Mouse (Mus musculus): Measurements from ENCODE around the gene Anks1. TPM values are rescaled to one million over a fixed set of nuclear protein-coding genes. Genes with fewer than 3 reads are reported as not detected.

Gene Anks1
- polyA plus RNA-seq, 1 experiment from 2014 or later = 19.0 TPM

DNA sequence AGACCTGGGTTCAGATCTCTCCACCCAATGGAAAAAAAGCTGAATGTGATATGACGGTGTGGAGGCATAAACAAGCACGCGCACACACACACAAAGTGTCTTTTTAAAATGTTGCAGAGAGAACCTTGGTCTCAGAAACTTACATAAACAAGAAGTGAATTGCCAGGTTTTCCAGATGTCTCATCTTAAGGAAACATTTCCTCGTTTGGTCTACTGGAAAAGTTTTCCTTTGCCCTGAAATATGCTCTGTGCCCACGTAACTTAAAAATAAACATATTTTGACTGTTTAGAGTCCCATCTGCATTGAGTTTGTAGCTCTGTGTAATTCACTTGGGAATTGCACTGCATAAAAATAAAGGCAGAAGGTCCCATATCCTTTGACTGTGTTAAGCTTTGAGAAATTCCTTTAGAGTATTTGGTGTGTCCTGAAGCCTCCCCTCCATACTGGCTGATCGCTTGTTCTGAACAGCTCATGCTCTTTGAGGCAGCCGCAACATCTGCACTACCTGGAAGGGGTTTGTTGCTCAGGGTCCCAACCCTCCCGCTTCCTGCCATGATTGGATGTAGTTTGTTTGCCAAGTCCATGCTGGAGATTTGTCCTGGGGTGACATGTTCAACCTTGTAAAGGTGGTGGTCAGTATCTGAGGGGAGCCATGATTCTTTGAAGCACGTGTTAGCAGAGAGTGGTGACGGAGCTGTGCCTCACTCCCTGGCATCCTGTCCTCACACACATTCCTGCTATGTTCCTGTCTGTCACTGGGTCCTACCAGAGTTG, 25.2 kb downstream of the Anks1 start:
- Histone ChIP-seq H3K9me3 (no peaks in the 10 kb centered on the region), H3K27me3 (no peaks in the 10 kb centered on the region), H3K9ac (replicated peaks) (no peak overlapping the region), H3K4me2 (no peak overlapping the region), H3K4me1 (replicated peaks) (peaks cover 30% of the 10 kb centered on the region), H3K27ac (no peak overlapping the region), H3K36me3 (no peaks in the 10 kb centered on the region), H3K4me3 (replicated peaks) (no peak overlapping the region)
- ATAC-seq (ENCODE audit: insufficient number of reproducible peaks, insufficient read depth, low FRiP score, low TSS enrichment, low read depth) = no peak
- 85% methylated on average over 10 of the region's 10 CpGs for WGBS

DNA sequence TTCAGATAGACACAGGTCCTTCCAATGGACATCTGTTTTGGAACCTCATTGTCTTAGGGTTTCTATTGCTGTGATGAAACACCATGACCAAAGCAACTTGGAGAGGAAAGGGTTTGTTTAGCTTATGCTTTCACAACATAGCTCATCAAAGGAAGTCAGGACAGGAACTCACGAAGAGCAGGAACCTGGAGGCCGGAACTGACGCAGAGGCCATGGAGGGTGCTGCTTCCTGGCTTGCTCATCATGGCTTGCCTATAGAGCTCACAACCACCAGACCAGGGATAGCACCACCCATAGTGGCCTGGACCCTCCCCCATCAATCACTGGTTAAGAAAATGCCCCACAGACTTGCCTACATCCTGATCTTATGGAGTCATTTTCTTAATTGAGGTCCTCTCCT, 26.0 kb downstream of the Anks1 start:
- Histone ChIP-seq H3K4me2 (no peak overlapping the region), H3K9ac (replicated peaks) (no peak overlapping the region), H3K36me3 (no peaks in the 10 kb centered on the region), H3K4me1 (replicated peaks) (peaks cover 38% of the 10 kb centered on the region), H3K27me3 (no peaks in the 10 kb centered on the region), H3K4me3 (replicated peaks) (no peak overlapping the region), H3K9me3 (no peaks in the 10 kb centered on the region), H3K27ac (no peak overlapping the region)
- 85% methylated on average over 3 of the region's 3 CpGs for WGBS
- ATAC-seq (ENCODE audit: insufficient number of reproducible peaks, insufficient read depth, low FRiP score, low TSS enrichment, low read depth) = no peak

DNA sequence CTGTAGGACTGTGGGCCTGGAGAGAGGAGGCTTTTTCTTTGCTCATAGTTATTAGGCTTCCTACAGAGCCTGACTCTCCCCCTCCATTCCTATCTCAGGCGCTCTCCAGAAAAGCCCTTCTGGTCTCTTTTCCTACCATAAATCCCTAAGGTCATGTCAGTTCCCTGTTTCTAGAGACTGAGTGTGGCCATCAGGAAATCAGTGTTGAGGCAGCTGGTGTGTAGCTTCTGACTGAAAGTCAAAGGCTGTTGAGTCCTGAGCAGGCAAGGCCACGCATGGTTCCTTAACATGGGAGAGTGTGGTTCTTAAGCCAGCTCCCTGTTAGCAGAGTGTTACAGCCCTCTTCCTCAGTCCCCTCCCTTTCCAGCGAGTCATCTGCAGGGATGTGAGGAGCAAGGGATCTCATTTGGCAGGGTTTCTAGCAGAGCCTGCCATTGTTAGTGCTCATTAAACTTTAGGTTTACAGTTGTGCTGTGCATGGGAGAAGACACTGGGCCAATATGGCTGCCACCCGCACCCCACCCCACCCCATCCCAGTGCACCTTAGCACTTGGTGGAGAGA, 28.0 kb downstream of the Anks1 start:
- WGBS = 61% methylated on average over 4 of the region's 4 CpGs
- no peaks in the 10 kb centered on the region for H3K27me3 ChIP-seq
- no peak overlapping the region for H3K4me3 ChIP-seq (replicated peaks)
- ATAC-seq (ENCODE audit: insufficient number of reproducible peaks, insufficient read depth, low FRiP score, low TSS enrichment, low read depth) = no peak
- no peak overlapping the region for H3K9ac ChIP-seq (replicated peaks)
- H3K36me3 ChIP-seq = no peaks in the 10 kb centered on the region
- H3K4me2 ChIP-seq = no peak overlapping the region
- H3K4me1 ChIP-seq (replicated peaks) = peaks cover 56% of the 10 kb centered on the region
- H3K27ac ChIP-seq = peak overlapping the region; percentile 89
- no peaks in the 10 kb centered on the region for H3K9me3 ChIP-seq

DNA sequence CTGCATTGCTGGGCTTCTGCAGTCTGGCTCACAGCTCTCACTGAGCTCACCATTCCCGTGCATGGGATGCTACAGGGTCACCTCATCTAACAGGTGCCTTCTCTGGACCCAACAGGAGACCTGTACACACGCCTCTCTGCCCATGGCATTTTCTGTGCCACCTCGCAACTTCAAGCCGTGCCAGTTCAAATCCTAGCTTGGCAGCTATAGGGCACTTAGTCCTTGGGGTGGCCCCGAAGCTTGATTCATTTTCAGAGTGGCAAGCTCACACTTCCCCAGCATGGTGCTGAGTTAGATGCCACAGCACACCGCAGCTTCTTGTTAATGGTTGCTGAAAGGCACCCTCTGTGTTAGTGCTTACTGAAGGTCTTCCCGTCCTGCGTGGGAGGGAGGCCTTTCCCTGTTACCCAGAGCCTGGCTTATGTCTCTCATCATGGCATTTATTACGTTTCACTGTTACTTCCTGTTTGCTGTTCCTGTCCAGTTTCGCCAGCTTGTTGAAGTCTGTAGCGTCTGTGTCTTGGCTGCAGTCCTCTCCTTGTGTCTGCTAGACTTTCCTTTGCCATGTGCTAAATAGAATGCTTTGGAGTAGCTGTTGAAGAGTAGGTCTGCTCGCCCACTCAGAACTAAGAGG, 29.1 kb downstream of the Anks1 start:
- Histone ChIP-seq H3K27ac (peak overlapping the region; percentile 89), H3K4me2 (0 out of 2 replicates have a peak overlapping the region, but pooled peaks have one; percentile 7), H3K4me1 (replicated peaks) (peaks cover 56% of the 10 kb centered on the region), H3K9ac (replicated peaks) (0 out of 2 replicates have a peak overlapping the region, but pooled peaks have one; percentile 12), H3K36me3 (no peaks in the 10 kb centered on the region), H3K4me3 (replicated peaks) (no peak overlapping the region), H3K27me3 (no peaks in the 10 kb centered on the region), H3K9me3 (no peaks in the 10 kb centered on the region)
- no peak for ATAC-seq (ENCODE audit: insufficient number of reproducible peaks, insufficient read depth, low FRiP score, low TSS enrichment, low read depth)
- WGBS = 52% methylated on average over 12 of the region's 12 CpGs

DNA sequence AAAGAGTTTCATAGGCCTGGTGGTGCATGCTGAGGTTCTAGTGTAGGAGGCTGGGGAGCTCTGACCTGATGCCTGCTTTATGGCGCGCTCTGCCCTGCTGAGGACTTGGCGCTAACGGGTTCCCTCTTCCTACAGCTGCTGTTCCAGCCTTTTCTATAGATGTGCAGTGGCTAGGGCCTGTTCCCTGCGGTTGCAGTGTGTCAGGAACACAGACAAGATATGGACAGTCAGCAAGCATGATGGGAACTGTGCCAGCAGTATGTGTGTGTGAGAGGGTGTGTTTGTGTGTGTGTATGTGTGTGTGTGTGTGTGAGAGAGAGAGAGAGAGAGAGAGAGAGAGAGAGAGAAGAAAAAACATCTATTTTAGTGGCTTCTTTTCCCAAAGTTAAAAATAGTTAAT, 29.9 kb downstream of the Anks1 start:
- no peaks in the 10 kb centered on the region for H3K27me3 ChIP-seq
- 62% methylated on average over 5 of the region's 5 CpGs for WGBS
- H3K4me3 ChIP-seq (replicated peaks) = no peak overlapping the region
- no peaks in the 10 kb centered on the region for H3K36me3 ChIP-seq
- H3K9me3 ChIP-seq = no peaks in the 10 kb centered on the region
- no peak overlapping the region for H3K9ac ChIP-seq (replicated peaks)
- peak overlapping the region; percentile 7; the same call in 1 of the 2 replicates for H3K4me2 ChIP-seq
- ATAC-seq (ENCODE audit: insufficient number of reproducible peaks, insufficient read depth, low FRiP score, low TSS enrichment, low read depth) = no peak
- H3K4me1 ChIP-seq (replicated peaks) = peaks cover 56% of the 10 kb centered on the region
- peak overlapping the region; percentile 89 for H3K27ac ChIP-seq

DNA sequence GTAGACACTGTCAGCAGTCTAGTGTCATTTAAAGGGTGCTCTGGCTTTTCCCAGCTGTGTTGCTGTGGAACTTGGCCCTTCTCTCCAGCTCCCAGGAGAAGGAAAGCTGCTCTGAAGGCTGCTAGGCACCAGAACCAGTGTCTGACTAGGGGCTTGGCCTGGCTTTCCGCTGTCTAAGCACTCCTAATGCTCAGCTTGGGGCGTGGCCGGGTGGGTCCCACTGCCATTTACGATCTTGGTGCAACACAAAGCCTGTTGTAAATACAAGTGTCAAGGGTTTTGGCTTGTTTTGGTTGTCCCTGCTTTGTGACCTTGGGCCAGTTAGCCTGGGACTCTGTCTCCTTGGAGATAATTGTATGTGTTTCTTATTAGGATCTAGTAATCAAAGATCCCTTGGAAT, 31.2 kb downstream of the Anks1 start:
- Histone ChIP-seq H3K4me3 (replicated peaks) (no peak overlapping the region), H3K9ac (replicated peaks) (no peak overlapping the region), H3K4me1 (replicated peaks) (peaks cover 62% of the 10 kb centered on the region), H3K27ac (peak overlapping the region; percentile 89), H3K4me2 (0 out of 2 replicates have a peak overlapping the region, but pooled peaks have one; percentile 4), H3K36me3 (no peaks in the 10 kb centered on the region), H3K9me3 (no peaks in the 10 kb centered on the region), H3K27me3 (no peaks in the 10 kb centered on the region)
- WGBS = 21% methylated on average over 4 of the region's 4 CpGs
- no peak for ATAC-seq (ENCODE audit: insufficient number of reproducible peaks, insufficient read depth, low FRiP score, low TSS enrichment, low read depth)

DNA sequence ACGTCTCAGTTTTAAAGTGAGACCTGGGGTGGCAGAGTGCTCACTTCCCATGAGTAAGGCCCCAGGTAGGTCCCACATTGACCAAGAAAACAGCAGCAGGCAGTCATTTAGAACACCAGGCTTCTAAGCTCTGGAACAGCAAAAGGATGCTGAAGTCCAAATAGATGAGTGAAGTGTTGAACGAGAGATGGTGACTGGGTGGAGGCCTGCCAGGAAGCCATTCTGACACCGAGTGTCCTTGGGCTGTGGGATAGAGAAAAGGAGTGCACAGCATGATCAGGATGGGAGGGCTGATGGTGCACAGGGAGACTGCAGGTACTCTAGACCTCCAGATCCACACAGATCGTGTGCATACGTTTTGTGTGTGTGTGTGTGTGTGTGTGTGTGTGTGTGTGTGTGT, 32.1 kb downstream of the Anks1 start:
- ATAC-seq (ENCODE audit: insufficient number of reproducible peaks, insufficient read depth, low FRiP score, low TSS enrichment, low read depth) = no peak
- Histone ChIP-seq H3K36me3 (no peaks in the 10 kb centered on the region), H3K9ac (replicated peaks) (no peak overlapping the region), H3K27me3 (no peaks in the 10 kb centered on the region), H3K4me3 (replicated peaks) (no peak overlapping the region), H3K27ac (peak overlapping the region; percentile 89), H3K4me1 (replicated peaks) (peaks cover 70% of the 10 kb centered on the region), H3K9me3 (no peaks in the 10 kb centered on the region), H3K4me2 (no peak overlapping the region)
- WGBS = 59% methylated on average over 5 of the region's 5 CpGs

DNA sequence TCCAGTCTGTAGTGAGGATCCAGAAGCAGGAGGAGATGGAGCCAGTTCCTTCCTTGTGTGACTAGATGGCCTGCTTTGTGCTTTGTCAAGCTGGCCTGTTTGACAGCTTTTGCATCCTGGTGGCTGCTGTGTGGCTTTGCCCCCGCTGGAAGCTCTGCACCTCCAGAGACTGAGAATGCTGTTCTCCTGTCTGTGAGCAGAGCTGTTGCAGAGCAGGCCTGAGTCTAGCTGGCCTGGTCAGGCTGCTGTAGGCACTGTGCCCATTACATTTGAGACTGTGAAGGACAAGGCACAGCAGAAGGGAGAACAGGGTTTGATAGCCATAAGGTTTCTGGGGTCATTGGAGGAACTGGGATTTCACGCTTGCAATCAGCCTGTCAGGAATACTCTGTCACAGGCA, 32.6 kb downstream of the Anks1 start:
- Histone ChIP-seq H3K27ac (peak overlapping the region; percentile 47; the same call in 1 of the 2 replicates), H3K9me3 (no peaks in the 10 kb centered on the region), H3K9ac (replicated peaks) (no peak overlapping the region), H3K36me3 (no peaks in the 10 kb centered on the region), H3K4me3 (replicated peaks) (no peak overlapping the region), H3K4me1 (replicated peaks) (peaks cover 71% of the 10 kb centered on the region), H3K27me3 (no peaks in the 10 kb centered on the region), H3K4me2 (no peak overlapping the region)
- no peak for ATAC-seq (ENCODE audit: insufficient number of reproducible peaks, insufficient read depth, low FRiP score, low TSS enrichment, low read depth)
- 59% methylated on average over 2 of the region's 2 CpGs for WGBS

DNA sequence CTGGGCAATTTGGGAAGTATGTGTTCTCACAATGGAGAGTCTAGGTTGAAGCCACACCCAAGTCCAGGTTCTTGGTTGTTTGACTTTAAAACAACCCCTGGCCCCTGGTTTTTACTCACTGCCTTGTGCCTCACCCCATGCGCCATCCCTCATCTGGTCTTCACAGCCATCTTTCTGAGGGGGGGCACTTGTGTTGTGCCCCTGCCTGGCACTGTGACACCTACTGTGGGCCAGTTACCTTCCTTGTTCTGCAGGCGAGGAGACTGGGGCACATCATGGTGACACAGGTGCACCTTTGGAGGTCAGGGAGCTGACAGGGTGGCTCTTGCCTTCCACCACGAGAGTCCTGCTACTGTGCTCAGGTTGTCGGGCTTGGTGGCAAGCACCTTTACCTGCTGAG, 33.0 kb downstream of the Anks1 start:
- Histone ChIP-seq H3K4me3 (replicated peaks) (no peak overlapping the region), H3K9me3 (no peaks in the 10 kb centered on the region), H3K27me3 (no peaks in the 10 kb centered on the region), H3K36me3 (no peaks in the 10 kb centered on the region), H3K4me2 (no peak overlapping the region), H3K27ac (0 out of 2 replicates have a peak overlapping the region, but pooled peaks have one; percentile 47), H3K4me1 (replicated peaks) (peaks cover 71% of the 10 kb centered on the region), H3K9ac (replicated peaks) (no peak overlapping the region)
- WGBS = 91% methylated on average over 4 of the region's 4 CpGs
- no peak for ATAC-seq (ENCODE audit: insufficient number of reproducible peaks, insufficient read depth, low FRiP score, low TSS enrichment, low read depth)

DNA sequence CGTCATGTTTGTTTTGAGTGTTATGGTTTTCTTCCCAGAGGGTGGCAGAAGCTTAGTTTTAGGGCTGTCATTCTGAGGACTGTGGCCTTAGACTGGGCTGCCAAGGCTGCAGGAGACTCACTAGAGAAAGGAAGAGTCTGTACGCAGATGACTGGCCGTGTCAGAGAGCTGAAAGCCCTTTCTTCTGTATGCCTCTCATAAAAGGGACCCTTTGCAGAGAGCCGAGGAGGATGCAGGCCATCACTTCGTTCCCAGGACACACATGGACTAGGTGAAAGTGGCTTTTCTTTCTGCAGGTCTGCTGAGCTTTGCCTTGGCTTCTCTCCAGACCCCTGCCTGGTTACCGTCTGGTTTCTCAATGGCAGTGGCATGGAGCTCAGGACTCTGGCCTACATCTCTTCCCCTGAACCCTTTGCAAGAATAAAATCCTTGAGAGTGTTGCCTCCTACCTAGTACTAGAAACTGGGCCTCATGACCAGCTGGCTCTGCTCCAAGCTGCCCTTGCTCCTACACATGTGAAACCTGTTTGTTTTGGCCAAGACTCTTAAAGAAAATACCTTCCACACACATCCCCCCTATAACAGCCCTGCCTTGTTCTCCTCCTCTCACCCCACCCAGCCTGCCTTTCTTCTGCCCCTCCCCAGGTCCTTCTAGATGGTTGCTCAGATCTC, 36.6 kb downstream of the Anks1 start:
- peak; percentile 85 for ATAC-seq (ENCODE audit: insufficient number of reproducible peaks, insufficient read depth, low FRiP score, low TSS enrichment, low read depth)
- Histone ChIP-seq H3K4me2 (peak overlapping the region; percentile 20), H3K4me1 (replicated peaks) (peaks cover 42% of the 10 kb centered on the region), H3K9ac (replicated peaks) (no peak overlapping the region), H3K27me3 (no peaks in the 10 kb centered on the region), H3K4me3 (replicated peaks) (no peak overlapping the region), H3K36me3 (no peaks in the 10 kb centered on the region), H3K9me3 (no peaks in the 10 kb centered on the region), H3K27ac (peak overlapping the region; percentile 96)
- WGBS = 40% methylated on average over 6 of the region's 6 CpGs

DNA sequence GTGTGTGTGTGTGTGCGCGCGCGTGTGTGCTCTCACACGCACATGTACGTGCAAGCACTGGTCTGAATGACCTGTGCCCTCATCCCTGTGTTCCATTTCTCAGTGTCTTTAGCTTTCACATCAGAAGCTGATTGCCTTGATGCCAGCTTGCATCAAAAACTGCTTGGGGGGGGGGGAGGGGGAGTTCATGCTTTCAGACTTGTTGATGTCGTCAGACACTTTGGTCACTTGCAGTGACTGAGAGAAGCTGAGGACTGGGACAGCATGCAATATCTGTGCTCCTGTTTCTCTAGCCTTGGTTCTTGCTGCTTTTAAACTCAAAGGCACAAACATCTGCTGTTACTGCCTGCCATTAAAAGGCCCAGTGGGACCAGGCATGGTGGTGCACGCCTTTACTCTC, 37.3 kb downstream of the Anks1 start:
- Histone ChIP-seq H3K4me3 (replicated peaks) (no peak overlapping the region), H3K27me3 (no peaks in the 10 kb centered on the region), H3K9me3 (no peaks in the 10 kb centered on the region), H3K9ac (replicated peaks) (no peak overlapping the region), H3K27ac (peak overlapping the region; percentile 96), H3K4me1 (replicated peaks) (peaks cover 35% of the 10 kb centered on the region), H3K4me2 (peak overlapping the region; percentile 20; the same call in 1 of the 2 replicates), H3K36me3 (0 out of 2 replicates have a peak, but pooled peaks cover 3% of the 10 kb centered on the region)
- ATAC-seq (ENCODE audit: insufficient number of reproducible peaks, insufficient read depth, low FRiP score, low TSS enrichment, low read depth) = no peak
- 75% methylated on average over 8 of the region's 8 CpGs for whole genome bisulfite sequencing

All from limb, embryonic 12.5 days (tissue).